Mouse (Mus musculus) layer of hippocampus, postnatal 14 days (tissue): ENCODE measurements around the gene Ttc7b. TPM values are rescaled to one million over a fixed set of nuclear protein-coding genes. Genes with fewer than 3 reads are reported as not detected.

Experiments
- DNase-seq, 2 experiments: peaks; one replicate each; pipeline ENCODE4 v3.0.0; 2021 to 2022; ENCODE audit warnings: low spot score in 2 of 2, mixed read lengths in 1 of 2
- total RNA-seq, 2 experiments: library from RNA; stranded (reverse); gene quantifications; 2 replicates each; pipeline ENCODE4 v1.2.3; 2021

The Ttc7b gene
- total RNA-seq, 2 experiments from 2014 or later: 132 to 146 TPM

- DNase-seq: no peak
These were observed 99.7 kb downstream of the Ttc7b start for GRCm38 (mm10) chr12:100420903-100421302.

- no peak for DNase-seq
These were observed 100.4 kb downstream of the Ttc7b start for GRCm38 (mm10) chr12:100419946-100420874.

- no peak for DNase-seq
These were observed 104.8 kb downstream of the Ttc7b start for GRCm38 (mm10) chr12:100415802-100416201.

- no peak for DNase-seq
These were observed 105.8 kb downstream of the Ttc7b start for GRCm38 (mm10) chr12:100414717-100415398.

- no peak for DNase-seq
These were observed 111.9 kb downstream of the Ttc7b start for GRCm38 (mm10) chr12:100408714-100409113.

GRCm38 (mm10) chr12:100408143-100408542, 112.5 kb downstream of the Ttc7b start:
- DNase-seq: no peak

- no peak for DNase-seq
These were observed 113.3 kb downstream of the Ttc7b start for GRCm38 (mm10) chr12:100407371-100407770.

- no peak for DNase-seq
These were observed 114.5 kb downstream of the Ttc7b start for GRCm38 (mm10) chr12:100406094-100406493.

- no peak for DNase-seq
These were observed 115.1 kb downstream of the Ttc7b start for GRCm38 (mm10) chr12:100405512-100406030.

- DNase-seq: no peak
These were observed 116.2 kb downstream of the Ttc7b start for GRCm38 (mm10) chr12:100404430-100404829.

GRCm38 (mm10) chr12:100403005-100403324, 117.7 kb downstream of the Ttc7b start:
- no peak for DNase-seq

GRCm38 (mm10) chr12:100402296-100403004, 118.2 kb downstream of the Ttc7b start:
- DNase-seq: peak in 1 of 2 experiments; percentile 69

GRCm38 (mm10) chr12:100400119-100400518, 120.5 kb downstream of the Ttc7b start:
- no peak for DNase-seq

- DNase-seq: no peak
These were observed 121.4 kb downstream of the Ttc7b start for GRCm38 (mm10) chr12:100399126-100399727.

- peak in 1 of 2 experiments; percentile 42 for DNase-seq
These were observed 122.2 kb downstream of the Ttc7b start for GRCm38 (mm10) chr12:100398268-100398943.

GRCm38 (mm10) chr12:100397432-100398146, 123.0 kb downstream of the Ttc7b start:
- DNase-seq: no peak

- DNase-seq: no peak
These were observed 123.8 kb downstream of the Ttc7b start for GRCm38 (mm10) chr12:100396806-100397205.

GRCm38 (mm10) chr12:100393532-100393931, 127.1 kb downstream of the Ttc7b start:
- DNase-seq: no peak

- peak in 1 of 2 experiments; percentile 70 for DNase-seq
These were observed 127.5 kb downstream of the Ttc7b start for GRCm38 (mm10) chr12:100393109-100393508.

GRCm38 (mm10) chr12:100392466-100392865, 128.2 kb downstream of the Ttc7b start:
- no peak for DNase-seq
